Mouse (Mus musculus): Measurements from ENCODE around the gene Bcl2a1d. TPM values are rescaled to one million over a fixed set of nuclear protein-coding genes. Genes with fewer than 3 reads are reported as not detected.
"Not testable (repeated sequence)": the region's sequence is repeated elsewhere in the genome, so short reads cannot be mapped to it uniquely, and the experiment has no call there.

Gene Bcl2a1d
- under 1 TPM; 0.32 to 0.42 TPM for total RNA-seq (2021)
- 0.23 and 0.64 TPM in 2 replicates for polyA plus RNA-seq (2012; rRNA removed)
- long read RNA-seq, partial matches to known transcripts, result 1 of 1 reads
- long read RNA-seq, other reads (novel, unspliced or antisense), result 0 of 1 reads

- intact Hi-C loops (cut with DNase I); H3K4me3 ChIP-seq; H3K4me1 ChIP-seq (ENCODE audit: control insufficient read depth, insufficient read depth, low read length); DNase-seq; H3K79me2 ChIP-seq (replicated peaks; ENCODE audit: control insufficient read depth, insufficient read depth, low read length); H3K9ac ChIP-seq (ENCODE audit: low read depth, low read length); H3K27me3 ChIP-seq (ENCODE audit: control insufficient read depth, insufficient read depth, low read length); H3K36me3 ChIP-seq (ENCODE audit: control insufficient read depth, insufficient read depth, low read length); H3K27ac ChIP-seq: not testable (repeated sequence)
- 39% methylated on average over 5 of the region's 5 CpGs for WGBS
These were observed at the start of gene Bcl2a1d for GRCm38 (mm10) chr9:88731728-88732127. TSS of gene Bcl2a1d (minus strand) at chr9:88731914.

- H3K27me3 ChIP-seq (ENCODE audit: control insufficient read depth, insufficient read depth, low read length); intact Hi-C loops (cut with DNase I); H3K9ac ChIP-seq (ENCODE audit: low read depth, low read length); H3K4me1 ChIP-seq (ENCODE audit: control insufficient read depth, insufficient read depth, low read length); DNase-seq; H3K36me3 ChIP-seq (ENCODE audit: control insufficient read depth, insufficient read depth, low read length); H3K27ac ChIP-seq; H3K4me3 ChIP-seq; H3K79me2 ChIP-seq (replicated peaks; ENCODE audit: control insufficient read depth, insufficient read depth, low read length): not testable (repeated sequence)
- 88% methylated on average over 3 of the region's 6 CpGs for WGBS
These were observed 38.5 kb upstream of the Bcl2a1d start for GRCm38 (mm10) chr9:88770239-88770638.

GRCm38 (mm10) chr9:88769470-88769869 is 37.8 kb upstream of the Bcl2a1d start:
- H3K9ac ChIP-seq (ENCODE audit: low read depth, low read length); H3K27me3 ChIP-seq (ENCODE audit: control insufficient read depth, insufficient read depth, low read length); H3K36me3 ChIP-seq (ENCODE audit: control insufficient read depth, insufficient read depth, low read length); H3K4me1 ChIP-seq (ENCODE audit: control insufficient read depth, insufficient read depth, low read length); H3K27ac ChIP-seq; H3K79me2 ChIP-seq (replicated peaks; ENCODE audit: control insufficient read depth, insufficient read depth, low read length); DNase-seq; intact Hi-C loops (cut with DNase I); H3K4me3 ChIP-seq: not testable (repeated sequence)
- WGBS, result 73% methylated on average over 4 of the region's 5 CpGs

GRCm38 (mm10) chr9:88746687-88747086 is 15.0 kb upstream of the Bcl2a1d start:
- intact Hi-C loops (cut with DNase I); H3K4me1 ChIP-seq (ENCODE audit: control insufficient read depth, insufficient read depth, low read length); H3K27ac ChIP-seq; H3K36me3 ChIP-seq (ENCODE audit: control insufficient read depth, insufficient read depth, low read length); H3K9ac ChIP-seq (ENCODE audit: low read depth, low read length); H3K79me2 ChIP-seq (replicated peaks; ENCODE audit: control insufficient read depth, insufficient read depth, low read length); H3K27me3 ChIP-seq (ENCODE audit: control insufficient read depth, insufficient read depth, low read length); H3K4me3 ChIP-seq: not testable (repeated sequence)
- peak in 1 of 2 experiments; percentile 33 for DNase-seq
- WGBS, result 33% methylated on average over 1 of the region's 2 CpGs
- TF ChIP-seq CTCF (IDR thresholded peaks at IDR 0.05), result peak; percentile 42

GRCm38 (mm10) chr9:88746046-88746445 is 14.3 kb upstream of the Bcl2a1d start:
- H3K27ac ChIP-seq; H3K4me3 ChIP-seq; intact Hi-C loops (cut with DNase I); H3K9ac ChIP-seq (ENCODE audit: low read depth, low read length); H3K4me1 ChIP-seq (ENCODE audit: control insufficient read depth, insufficient read depth, low read length); H3K27me3 ChIP-seq (ENCODE audit: control insufficient read depth, insufficient read depth, low read length); H3K36me3 ChIP-seq (ENCODE audit: control insufficient read depth, insufficient read depth, low read length); DNase-seq; H3K79me2 ChIP-seq (replicated peaks; ENCODE audit: control insufficient read depth, insufficient read depth, low read length): not testable (repeated sequence)
- WGBS, result no CpG with 5 or more reads among the region's 2 CpGs

GRCm38 (mm10) chr9:88735289-88735688 is 3.6 kb upstream of the Bcl2a1d start:
- H3K36me3 ChIP-seq (ENCODE audit: control insufficient read depth, insufficient read depth, low read length); H3K27me3 ChIP-seq (ENCODE audit: control insufficient read depth, insufficient read depth, low read length); H3K79me2 ChIP-seq (replicated peaks; ENCODE audit: control insufficient read depth, insufficient read depth, low read length); H3K4me1 ChIP-seq (ENCODE audit: control insufficient read depth, insufficient read depth, low read length); DNase-seq; H3K27ac ChIP-seq; H3K4me3 ChIP-seq; H3K9ac ChIP-seq (ENCODE audit: low read depth, low read length); intact Hi-C loops (cut with DNase I): not testable (repeated sequence)

GRCm38 (mm10) chr9:88733182-88733581 is 1.5 kb upstream of the Bcl2a1d start:
- DNase-seq; intact Hi-C loops (cut with DNase I); H3K4me3 ChIP-seq; H3K27me3 ChIP-seq (ENCODE audit: control insufficient read depth, insufficient read depth, low read length); H3K79me2 ChIP-seq (replicated peaks; ENCODE audit: control insufficient read depth, insufficient read depth, low read length); H3K36me3 ChIP-seq (ENCODE audit: control insufficient read depth, insufficient read depth, low read length); H3K9ac ChIP-seq (ENCODE audit: low read depth, low read length); H3K4me1 ChIP-seq (ENCODE audit: control insufficient read depth, insufficient read depth, low read length); H3K27ac ChIP-seq: not testable (repeated sequence)
- 85% methylated on average over 1 of the region's 1 CpGs for WGBS

- H3K4me1 ChIP-seq (ENCODE audit: control insufficient read depth, insufficient read depth, low read length); H3K9ac ChIP-seq (ENCODE audit: low read depth, low read length); intact Hi-C loops (cut with DNase I); H3K79me2 ChIP-seq (replicated peaks; ENCODE audit: control insufficient read depth, insufficient read depth, low read length); H3K27ac ChIP-seq; H3K4me3 ChIP-seq; DNase-seq; H3K36me3 ChIP-seq (ENCODE audit: control insufficient read depth, insufficient read depth, low read length); H3K27me3 ChIP-seq (ENCODE audit: control insufficient read depth, insufficient read depth, low read length): not testable (repeated sequence)
- WGBS, result 61% methylated on average over 2 of the region's 3 CpGs
These were observed 620 bp upstream of the Bcl2a1d start for GRCm38 (mm10) chr9:88732334-88732733.

GRCm38 (mm10) chr9:88728311-88728710 is 3.4 kb downstream of the Bcl2a1d start:
- H3K79me2 ChIP-seq (replicated peaks; ENCODE audit: control insufficient read depth, insufficient read depth, low read length); H3K9ac ChIP-seq (ENCODE audit: low read depth, low read length); H3K4me3 ChIP-seq; H3K27me3 ChIP-seq (ENCODE audit: control insufficient read depth, insufficient read depth, low read length); H3K4me1 ChIP-seq (ENCODE audit: control insufficient read depth, insufficient read depth, low read length); DNase-seq; H3K27ac ChIP-seq; intact Hi-C loops (cut with DNase I); H3K36me3 ChIP-seq (ENCODE audit: control insufficient read depth, insufficient read depth, low read length): not testable (repeated sequence)

GRCm38 (mm10) chr9:88721628-88722027 is 10.1 kb downstream of the Bcl2a1d start:
- H3K4me3 ChIP-seq; H3K27ac ChIP-seq; H3K4me1 ChIP-seq (ENCODE audit: control insufficient read depth, insufficient read depth, low read length); H3K27me3 ChIP-seq (ENCODE audit: control insufficient read depth, insufficient read depth, low read length); H3K79me2 ChIP-seq (replicated peaks; ENCODE audit: control insufficient read depth, insufficient read depth, low read length); H3K9ac ChIP-seq (ENCODE audit: low read depth, low read length); DNase-seq; intact Hi-C loops (cut with DNase I); H3K36me3 ChIP-seq (ENCODE audit: control insufficient read depth, insufficient read depth, low read length): not testable (repeated sequence)

Data from heart, adult 2 months (tissue).